Mouse (Mus musculus): ENCODE results near the gene Pik3ap1.

DNA sequence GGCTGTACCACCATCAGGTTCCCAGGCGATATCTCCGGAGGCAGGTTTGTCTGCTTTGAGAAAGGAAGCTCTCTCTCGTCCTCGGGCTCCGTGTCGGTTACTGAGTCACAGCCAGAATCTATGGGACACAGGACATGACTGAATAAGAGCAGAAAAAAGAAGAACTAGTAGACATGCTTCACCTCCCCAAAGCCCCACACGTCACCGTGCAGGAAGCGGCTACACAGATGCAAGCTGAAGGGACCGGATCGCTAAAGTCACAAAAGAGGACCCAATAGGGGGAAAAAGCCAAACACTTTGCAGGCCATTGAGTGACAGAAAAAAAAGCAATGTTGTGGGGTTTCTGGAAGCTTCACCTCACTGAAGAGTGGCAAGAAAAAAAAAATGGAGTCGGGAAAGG lies 52.7 kb downstream of the Pik3ap1 start:
- TF ChIP-seq POLR2A (IDR thresholded peaks at IDR 0.05; ENCODE audit: insufficient read length, low read depth) (no peak), POLR2AphosphoS2 (IDR thresholded peaks at IDR 0.05; ENCODE audit: insufficient read length, low read depth) (no peak), MAX (IDR thresholded peaks at IDR 0.05; ENCODE audit: low read depth) (no peak), SRF (IDR thresholded peaks at IDR 0.05; ENCODE audit: control insufficient read depth, insufficient read length, low read depth) (no peak)
